Mouse (Mus musculus): ENCODE measurements at regions not wholly inside any gene's neighbourhood (a gene's known extent, or its start where the extent isn't known, plus 50 kb on each side); places are given as distances from the start of the nearest gene placed in this dataset.

GRCm38 (mm10) chr11:31464844-31465243, 95.0 kb upstream of the Stc2 start:
- H3K9me3 ChIP-seq (replicated peaks; ENCODE audit: control insufficient read depth, low read length, poor library complexity, severe bottlenecking) = 0 out of 2 replicates have a peak, but pooled peaks cover 2% of the 10 kb centered on the region
- no peaks in the 10 kb centered on the region for H3K36me3 ChIP-seq (ENCODE audit: control insufficient read depth, insufficient read depth, low read length)
- no peaks in the 10 kb centered on the region for H3K4me1 ChIP-seq (ENCODE audit: control insufficient read depth, insufficient read depth, low read length)
- no peak overlapping the region for H3K27ac ChIP-seq (ENCODE audit: low read length)
- no peak overlapping the region for H3K4me3 ChIP-seq (ENCODE audit: low read depth, low read length)
- H3K9ac ChIP-seq (ENCODE audit: low read depth, low read length) = no peak overlapping the region
- ATAC-seq = no peak
- no peak overlapping the region for H3K4me2 ChIP-seq (ENCODE audit: low read length)
- H3K27me3 ChIP-seq (ENCODE audit: control insufficient read depth, insufficient read depth, low read depth, low read length) = no peaks in the 10 kb centered on the region
- WGBS = 91% methylated on average over 1 of the region's 1 CpGs

GRCm38 (mm10) chr11:31462440-31462839, 92.6 kb upstream of the Stc2 start:
- Histone ChIP-seq H3K9me3 (replicated peaks; ENCODE audit: control insufficient read depth, low read length, poor library complexity, severe bottlenecking) (0 out of 2 replicates have a peak, but pooled peaks cover 2% of the 10 kb centered on the region), H3K4me2 (ENCODE audit: low read length) (no peak overlapping the region), H3K36me3 (ENCODE audit: control insufficient read depth, insufficient read depth, low read length) (no peaks in the 10 kb centered on the region), H3K4me3 (ENCODE audit: low read depth, low read length) (no peak overlapping the region), H3K4me1 (ENCODE audit: control insufficient read depth, insufficient read depth, low read length) (no peaks in the 10 kb centered on the region), H3K27me3 (ENCODE audit: control insufficient read depth, insufficient read depth, low read depth, low read length) (no peaks in the 10 kb centered on the region), H3K9ac (ENCODE audit: low read depth, low read length) (no peak overlapping the region), H3K27ac (ENCODE audit: low read length) (no peak overlapping the region)
- ATAC-seq = no peak

GRCm38 (mm10) chr11:31461824-31462223, 92.0 kb upstream of the Stc2 start:
- Histone ChIP-seq H3K4me3 (ENCODE audit: low read depth, low read length) (no peak overlapping the region), H3K4me1 (ENCODE audit: control insufficient read depth, insufficient read depth, low read length) (no peaks in the 10 kb centered on the region), H3K27ac (ENCODE audit: low read length) (no peak overlapping the region), H3K27me3 (ENCODE audit: control insufficient read depth, insufficient read depth, low read depth, low read length) (no peaks in the 10 kb centered on the region), H3K9me3 (replicated peaks; ENCODE audit: control insufficient read depth, low read length, poor library complexity, severe bottlenecking) (0 out of 2 replicates have a peak, but pooled peaks cover 2% of the 10 kb centered on the region), H3K36me3 (ENCODE audit: control insufficient read depth, insufficient read depth, low read length) (no peaks in the 10 kb centered on the region), H3K9ac (ENCODE audit: low read depth, low read length) (no peak overlapping the region), H3K4me2 (ENCODE audit: low read length) (no peak overlapping the region)
- no peak for ATAC-seq
- WGBS = 79% methylated on average over 4 of the region's 4 CpGs

- 78% methylated on average over 3 of the region's 3 CpGs for WGBS
- H3K27ac ChIP-seq (ENCODE audit: low read length) = no peak overlapping the region
- no peak overlapping the region for H3K9ac ChIP-seq (ENCODE audit: low read depth, low read length)
- H3K27me3 ChIP-seq (ENCODE audit: control insufficient read depth, insufficient read depth, low read depth, low read length) = no peaks in the 10 kb centered on the region
- H3K4me1 ChIP-seq (ENCODE audit: control insufficient read depth, insufficient read depth, low read length) = no peaks in the 10 kb centered on the region
- H3K36me3 ChIP-seq (ENCODE audit: control insufficient read depth, insufficient read depth, low read length) = no peaks in the 10 kb centered on the region
- no peak for ATAC-seq
- H3K4me3 ChIP-seq (ENCODE audit: low read depth, low read length) = no peak overlapping the region
- H3K9me3 ChIP-seq (replicated peaks; ENCODE audit: control insufficient read depth, low read length, poor library complexity, severe bottlenecking) = 0 out of 2 replicates have a peak, but pooled peaks cover 2% of the 10 kb centered on the region
- no peak overlapping the region for H3K4me2 ChIP-seq (ENCODE audit: low read length)
Observed at GRCm38 (mm10) chr11:31461348-31461747, 91.5 kb upstream of the Stc2 start.

GRCm38 (mm10) chr11:31427374-31427773, 57.5 kb upstream of the Stc2 start:
- Histone ChIP-seq H3K27me3 (ENCODE audit: control insufficient read depth, insufficient read depth, low read depth, low read length) (no peaks in the 10 kb centered on the region), H3K4me3 (ENCODE audit: low read depth, low read length) (no peak overlapping the region), H3K9me3 (replicated peaks; ENCODE audit: control insufficient read depth, low read length, poor library complexity, severe bottlenecking) (no peaks in the 10 kb centered on the region), H3K4me2 (ENCODE audit: low read length) (no peak overlapping the region), H3K9ac (ENCODE audit: low read depth, low read length) (no peak overlapping the region), H3K27ac (ENCODE audit: low read length) (no peak overlapping the region), H3K36me3 (ENCODE audit: control insufficient read depth, insufficient read depth, low read length) (no peaks in the 10 kb centered on the region), H3K4me1 (ENCODE audit: control insufficient read depth, insufficient read depth, low read length) (no peaks in the 10 kb centered on the region)
- WGBS = 93% methylated on average over 2 of the region's 2 CpGs
- no peak for ATAC-seq
